Mouse (Mus musculus): ENCODE measurements around the gene BC017158. TPM values are rescaled to one million over a fixed set of nuclear protein-coding genes. Genes with fewer than 3 reads are reported as not detected.

Gene BC017158
- total RNA-seq, 4 experiments from 2014 or later: 2.2 to 2.5 (median 2.3) TPM

DNA sequence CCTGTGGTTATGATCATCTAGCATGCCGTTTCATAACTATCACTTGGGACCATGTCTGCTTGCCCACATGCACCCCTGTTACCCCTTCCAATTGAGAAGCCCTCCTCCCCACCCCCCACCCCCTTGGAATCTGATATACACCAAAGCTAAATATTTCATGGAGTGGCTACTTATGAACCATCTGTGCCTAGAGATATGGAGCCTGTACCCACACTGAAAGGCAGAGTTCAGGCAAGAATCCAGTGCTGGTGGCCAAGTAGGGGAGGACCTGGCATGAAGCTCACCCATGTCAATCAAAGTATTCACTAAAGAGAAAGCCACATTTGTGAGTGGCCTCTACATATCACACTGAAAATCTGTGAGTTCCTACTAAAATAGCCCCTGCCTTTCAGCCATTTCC, 11.8 kb upstream of the BC017158 start:
- DNase-seq (ENCODE audit: low spot score in 2 of 2): no peak

- no peak for DNase-seq (ENCODE audit: low spot score in 2 of 2)
These were observed 11.2 kb upstream of the BC017158 start for GRCm38 (mm10) chr7:128309216-128309615.

GRCm38 (mm10) chr7:128307851-128308250, 9.9 kb upstream of the BC017158 start:
- DNase-seq (ENCODE audit: low spot score in 2 of 2): no peak

GRCm38 (mm10) chr7:128304907-128305306, 6.9 kb upstream of the BC017158 start:
- no peak for DNase-seq (ENCODE audit: low spot score in 2 of 2)

DNA sequence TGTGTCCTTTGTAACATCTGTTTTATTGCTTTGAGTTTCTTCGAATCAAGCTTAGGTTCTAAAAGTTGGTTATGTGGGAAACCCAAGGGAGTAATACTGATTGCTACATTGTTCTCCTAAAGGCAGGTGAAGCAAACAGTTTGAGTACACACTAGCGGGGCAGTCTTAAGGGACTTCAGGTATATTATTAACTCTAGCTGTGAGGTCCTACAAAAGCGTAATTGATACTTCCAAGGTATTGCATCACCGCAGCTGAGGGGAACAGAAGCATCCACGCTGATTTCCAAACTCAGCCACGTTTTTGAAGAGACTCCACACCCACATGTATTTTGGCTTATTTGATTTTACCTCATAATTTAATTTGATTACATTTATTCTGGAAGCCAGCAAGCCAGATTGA, 6.2 kb upstream of the BC017158 start:
- DNase-seq (ENCODE audit: low spot score in 2 of 2): no peak

DNA sequence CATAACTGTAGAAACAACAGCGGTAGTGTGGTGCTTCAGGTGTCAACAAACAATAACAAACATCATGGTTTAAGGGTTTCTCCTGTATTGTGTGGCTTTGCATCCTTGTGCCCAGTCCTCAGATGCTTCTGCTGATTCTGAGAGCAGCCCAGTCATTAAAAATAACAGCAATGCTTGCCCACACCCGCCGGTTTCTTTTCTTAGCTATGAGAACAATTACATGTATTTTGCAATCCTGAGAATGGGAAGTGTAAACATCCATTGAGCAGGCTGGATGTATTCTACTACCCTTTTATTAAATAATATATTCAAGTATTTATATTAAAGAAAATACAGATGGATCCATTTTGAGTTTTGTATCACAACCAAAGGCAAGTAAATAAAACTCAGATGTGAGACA, 4.2 kb upstream of the BC017158 start:
- DNase-seq (ENCODE audit: low spot score in 2 of 2): no peak

DNA sequence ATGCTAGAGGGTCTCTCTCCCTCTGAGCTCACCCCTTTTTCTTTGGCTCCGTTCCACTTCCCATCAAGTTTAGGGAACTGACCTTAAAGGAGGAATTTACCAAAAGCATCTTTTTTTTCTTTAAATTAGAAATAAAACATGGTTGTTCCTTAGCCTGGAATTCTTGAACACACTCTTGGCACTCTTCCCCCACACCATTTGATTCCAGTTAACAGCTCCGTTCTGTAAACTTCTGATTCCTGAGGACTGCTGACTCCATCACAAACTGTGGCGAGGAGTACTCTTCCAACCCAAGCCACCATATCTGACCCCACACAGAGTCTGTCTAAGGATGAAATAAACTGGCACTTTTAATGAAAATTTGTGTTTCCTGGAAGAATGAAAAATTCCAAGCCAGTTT, 3.0 kb upstream of the BC017158 start:
- DNase-seq (ENCODE audit: low spot score in 2 of 2): no peak

DNA sequence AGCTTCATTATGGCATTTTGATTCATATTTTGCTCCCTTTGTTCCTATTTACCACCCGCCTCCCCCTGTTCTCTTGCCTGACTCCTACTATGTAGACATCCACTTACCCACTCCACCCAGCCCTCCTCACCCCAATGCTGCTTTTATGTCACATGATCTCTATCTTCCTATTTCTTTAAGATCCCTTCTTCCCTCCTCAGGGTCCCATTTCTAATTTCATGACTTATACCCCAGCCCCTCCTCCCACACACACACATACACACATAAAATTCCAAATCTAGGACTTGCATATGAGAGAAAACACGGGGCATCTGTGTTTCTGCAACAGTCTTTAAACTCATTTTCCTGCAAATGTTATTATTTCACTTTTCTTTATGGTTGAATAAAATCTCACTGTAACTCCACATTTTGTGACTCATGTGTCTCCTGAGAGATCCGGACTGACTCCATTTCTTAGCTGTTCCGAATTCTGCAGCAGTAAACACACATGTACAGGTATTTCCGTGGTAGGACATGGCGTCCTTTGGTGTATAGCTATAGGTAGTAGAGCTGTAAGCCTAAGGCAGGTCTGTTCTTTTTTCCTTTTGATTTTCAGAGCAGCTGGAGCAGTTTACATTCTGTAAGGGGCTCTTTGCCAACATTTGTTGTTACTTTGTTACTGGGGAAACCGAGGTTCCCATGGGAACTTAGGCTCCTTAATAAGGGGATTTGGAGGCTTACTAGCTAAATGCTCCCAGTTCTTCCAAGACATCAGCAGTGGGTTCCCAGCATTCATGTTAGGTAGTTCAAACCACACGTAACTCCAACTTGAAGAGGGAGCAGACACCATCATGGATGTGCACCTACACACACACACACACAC, 742 bp upstream of the BC017158 start:
- DNase-seq (ENCODE audit: low spot score in 2 of 2): no peak

GRCm38 (mm10) chr7:128297291-128297616, 716 bp downstream of the BC017158 start:
- no peak for DNase-seq (ENCODE audit: low spot score in 2 of 2)

- DNase-seq (ENCODE audit: low spot score in 2 of 2): no peak
These were observed 1.5 kb downstream of the BC017158 start for GRCm38 (mm10) chr7:128296514-128296913.

DNA sequence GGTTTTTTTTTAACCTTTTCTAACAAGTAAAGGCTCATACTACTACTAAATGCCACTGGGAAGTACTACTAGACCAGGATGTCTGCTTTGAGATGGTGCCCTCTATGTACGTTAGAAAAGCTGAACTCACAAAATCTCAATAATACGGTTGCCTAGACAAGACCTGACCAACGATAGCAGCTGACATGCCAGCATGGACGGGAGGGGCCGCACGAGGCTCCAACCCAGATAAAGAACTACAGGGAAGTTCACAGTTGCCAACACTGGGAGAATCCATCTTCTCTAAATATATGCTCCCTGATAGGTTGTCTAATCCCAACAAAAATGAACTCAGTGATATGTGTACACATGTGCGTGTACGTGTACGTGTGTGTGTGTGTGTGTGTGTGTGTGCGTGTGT, 3.2 kb downstream of the BC017158 start:
- DNase-seq (ENCODE audit: low spot score in 2 of 2): no peak

DNA sequence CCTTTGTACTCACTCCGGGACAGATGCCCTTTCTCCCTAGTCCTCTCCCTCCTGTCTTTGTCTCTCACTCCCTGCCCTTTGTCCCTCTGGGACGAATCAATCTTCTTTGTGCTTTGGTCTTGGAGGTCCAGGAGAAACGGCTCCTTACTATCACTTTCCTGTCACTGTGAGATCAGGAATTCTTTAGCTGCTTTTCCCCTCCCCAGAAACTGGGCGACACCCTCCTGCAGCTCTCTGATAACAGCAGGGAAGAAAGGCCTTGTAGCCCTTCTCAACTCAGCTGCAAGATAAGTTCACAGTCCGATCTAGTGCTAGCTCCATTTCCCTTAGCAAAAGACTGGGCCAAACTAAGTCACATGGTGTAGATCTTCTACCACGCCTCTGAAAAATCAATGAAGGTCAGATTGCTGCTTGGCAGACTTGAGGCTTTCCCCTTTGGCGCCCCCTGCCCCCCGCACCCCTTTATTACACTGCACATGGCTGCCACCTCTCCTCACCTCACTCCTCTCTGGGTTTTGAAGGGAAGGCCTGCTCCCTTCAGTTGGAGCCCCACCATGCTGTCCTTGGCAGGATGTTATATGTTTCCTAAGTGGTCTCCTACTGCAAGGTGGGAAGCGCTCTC, 8.9 kb downstream of the BC017158 start:
- no peak for DNase-seq (ENCODE audit: low spot score in 2 of 2)

- DNase-seq (ENCODE audit: low spot score in 2 of 2): no peak
These were observed 12.9 kb downstream of the BC017158 start for GRCm38 (mm10) chr7:128285060-128285459.

DNA sequence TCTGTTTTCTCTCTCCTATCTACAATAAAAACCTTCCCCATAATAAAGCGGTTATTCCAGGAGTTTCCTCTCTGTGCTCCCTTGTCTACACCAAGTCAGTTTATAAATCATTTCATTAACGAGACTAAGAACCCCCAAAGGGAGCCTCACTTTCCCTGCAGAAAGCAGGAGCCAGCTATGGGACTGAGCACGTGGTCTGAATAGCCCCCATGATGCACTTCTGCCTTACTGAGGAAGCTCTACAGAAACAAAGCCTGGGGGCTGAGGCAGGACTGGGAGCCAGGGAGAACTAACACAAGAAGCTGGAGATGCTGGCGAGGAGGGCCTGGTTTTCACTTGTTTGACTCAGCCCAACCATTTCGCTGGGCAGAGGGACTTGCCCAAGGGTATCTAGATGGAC, 13.9 kb downstream of the BC017158 start:
- DNase-seq (ENCODE audit: low spot score in 2 of 2): no peak

DNA sequence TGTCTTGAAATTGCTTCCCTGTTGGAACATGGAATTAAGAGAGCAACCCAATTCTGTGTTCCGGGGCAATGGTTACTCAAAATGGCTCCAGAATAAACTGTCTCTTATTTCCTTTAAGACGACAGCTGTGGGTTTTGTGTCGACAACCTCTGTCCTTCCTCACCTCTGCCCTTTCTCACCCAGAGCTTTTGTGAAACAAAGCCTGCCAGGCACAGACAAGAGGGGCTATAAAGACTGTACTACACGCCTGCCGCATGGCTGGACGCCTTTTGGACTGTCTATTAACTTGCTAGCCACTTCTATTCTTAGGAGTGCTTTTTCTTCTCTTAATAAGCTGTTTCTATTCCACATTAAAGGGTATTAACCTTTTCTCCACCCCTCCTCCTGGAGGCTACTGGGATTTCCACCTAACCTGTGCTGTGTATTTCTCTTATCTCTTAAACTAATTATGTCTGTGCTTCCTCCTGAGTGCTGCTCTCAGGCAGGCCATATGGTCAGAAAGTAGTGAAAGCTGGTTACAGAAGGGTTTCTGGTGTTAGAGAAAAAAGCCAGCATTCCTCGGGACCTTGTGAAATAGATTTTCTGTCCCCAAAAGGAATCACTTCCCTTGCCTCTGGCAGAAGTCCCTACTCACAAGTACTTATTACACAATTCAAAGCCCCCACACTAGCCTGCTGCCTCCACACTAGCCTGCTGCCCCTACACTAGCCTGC, 15.3 kb downstream of the BC017158 start:
- DNase-seq (ENCODE audit: low spot score in 2 of 2): no peak

DNA sequence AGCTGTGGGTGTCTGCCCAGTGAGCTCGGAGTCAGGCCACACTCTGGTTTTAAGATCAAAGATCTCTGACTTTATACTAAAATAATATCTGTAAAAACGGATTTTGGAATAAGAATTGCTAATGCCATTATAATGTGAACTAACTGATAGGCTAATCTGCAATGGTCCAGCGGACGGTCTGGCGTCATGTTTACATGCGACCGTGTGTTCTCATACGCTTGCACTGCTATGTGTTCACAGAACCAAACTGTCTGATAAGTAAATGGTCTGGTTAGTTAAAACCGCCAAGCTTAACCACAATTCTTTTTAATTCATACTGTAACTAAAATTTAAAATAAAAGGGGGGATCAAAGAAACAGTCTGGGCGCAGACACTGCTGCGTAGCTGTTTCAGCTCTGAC, 16.2 kb downstream of the BC017158 start:
- DNase-seq (ENCODE audit: low spot score in 2 of 2): no peak

DNA sequence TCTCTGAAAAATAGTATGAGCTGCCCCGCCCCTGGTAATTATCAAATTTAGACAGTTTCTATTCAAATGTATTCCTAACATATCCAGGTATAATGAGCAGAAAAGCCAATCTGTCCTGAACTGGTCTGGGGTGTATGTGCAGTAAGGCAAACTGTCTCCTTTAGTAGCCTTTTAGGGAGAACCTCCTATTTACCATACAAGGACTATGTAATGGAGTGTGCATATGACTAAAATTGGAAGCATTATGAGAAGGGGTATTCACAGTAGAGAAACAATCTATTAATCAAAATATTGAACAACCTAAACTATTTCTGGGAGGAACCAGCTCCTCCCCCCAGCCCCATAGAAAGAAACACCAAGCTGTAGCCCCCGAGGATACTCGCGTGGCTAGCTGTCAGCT, 18.2 kb downstream of the BC017158 start:
- DNase-seq (ENCODE audit: low spot score in 2 of 2): no peak

- DNase-seq (ENCODE audit: low spot score in 2 of 2): no peak
These were observed 21.9 kb downstream of the BC017158 start for GRCm38 (mm10) chr7:128276051-128276450.

- DNase-seq (ENCODE audit: low spot score in 2 of 2): no peak
These were observed 26.5 kb downstream of the BC017158 start for GRCm38 (mm10) chr7:128271496-128271895.

DNA sequence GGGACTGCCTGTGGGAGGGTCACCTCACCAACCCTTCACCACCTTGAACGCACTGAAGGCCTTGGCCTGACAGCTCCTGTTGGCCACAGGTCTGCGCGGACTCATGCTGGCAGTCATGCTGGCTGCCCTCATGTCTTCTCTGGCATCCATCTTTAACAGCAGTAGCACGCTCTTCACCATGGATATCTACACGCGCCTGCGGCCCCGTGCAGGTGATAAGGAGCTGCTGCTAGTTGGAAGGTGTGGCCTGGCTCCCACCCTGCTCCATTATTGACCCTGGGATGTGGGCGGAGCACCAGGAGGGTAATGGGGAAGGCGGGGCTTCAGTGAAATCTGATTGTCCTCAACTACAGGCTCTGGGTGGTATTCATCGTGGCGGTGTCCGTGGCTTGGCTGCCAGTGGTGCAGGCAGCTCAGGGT, 27.5 kb downstream of the BC017158 start:
- no peak for DNase-seq (ENCODE audit: low spot score in 2 of 2)

- no peak for DNase-seq (ENCODE audit: low spot score in 2 of 2)
These were observed 30.2 kb downstream of the BC017158 start for GRCm38 (mm10) chr7:128267813-128268212.

DNA sequence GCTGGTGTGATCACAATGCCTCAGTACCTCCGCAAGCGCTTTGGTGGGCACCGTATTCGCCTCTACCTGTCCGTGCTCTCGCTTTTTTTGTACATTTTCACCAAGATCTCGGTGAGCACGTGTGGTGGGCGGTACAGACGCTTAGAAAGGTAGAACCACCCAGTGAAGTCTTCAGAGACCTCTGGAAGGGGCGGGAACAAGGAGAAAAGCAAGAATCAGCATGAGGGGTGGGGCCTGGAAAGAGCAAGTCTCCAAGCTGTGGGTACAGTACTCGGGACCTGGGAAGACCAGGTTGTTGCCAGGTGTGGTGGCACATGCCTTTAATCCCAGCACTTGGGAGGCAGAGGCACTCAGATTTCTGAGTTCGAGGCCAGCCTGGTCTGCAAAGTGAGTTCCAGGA, 30.6 kb downstream of the BC017158 start:
- no peak for DNase-seq (ENCODE audit: low spot score in 2 of 2)

DNA sequence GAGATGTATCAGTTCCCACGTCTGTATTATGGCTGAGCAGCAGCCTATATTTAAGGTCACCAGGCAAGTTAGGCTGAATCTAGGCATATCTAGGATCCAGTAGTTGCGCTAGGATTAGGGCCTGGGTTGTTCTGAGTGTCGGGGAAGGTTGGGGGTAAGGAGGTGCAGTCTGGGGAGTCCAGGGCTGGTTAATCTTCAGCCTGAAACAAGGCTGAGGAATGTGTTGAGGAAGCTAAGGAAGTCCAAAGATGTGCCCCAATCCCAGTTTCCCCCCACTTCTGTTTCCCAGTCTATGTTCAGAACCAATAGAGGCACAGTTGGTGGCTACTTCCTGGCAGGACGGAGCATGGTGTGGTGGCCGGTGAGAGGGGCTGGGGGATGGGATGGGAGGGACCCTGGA, 31.9 kb downstream of the BC017158 start:
- no peak for DNase-seq (ENCODE audit: low spot score in 2 of 2)

All from gastrocnemius, adult 8-10 months (tissue).